Mouse (Mus musculus): ENCODE measurements at regions not wholly inside any gene's neighbourhood (a gene's known extent, or its start where the extent isn't known, plus 50 kb on each side); places are given as distances from the start of the nearest gene placed in this dataset.

GRCm38 (mm10) chr4:124533614-124534013 lies 77.0 kb downstream of the 3100002H09Rik start:
- H3K9me3 ChIP-seq (replicated peaks; ENCODE audit: insufficient read depth, low read length) = no peaks in the 10 kb centered on the region
- no peak for DNase-seq (ENCODE audit: low read depth, low spot score)
- no peaks in the 10 kb centered on the region for H3K36me3 ChIP-seq (ENCODE audit: control insufficient read depth in 1 of 2, insufficient read depth in 2 of 2, low read length in 2 of 2)
- TF ChIP-seq TCF12 (IDR thresholded peaks at IDR 0.05; ENCODE audit: low read depth, low read length) = no peak
- no peak for TF ChIP-seq MYB (IDR thresholded peaks at IDR 0.05; ENCODE audit: low read depth, low read length)
- no peak for TF ChIP-seq MYC (IDR thresholded peaks at IDR 0.05; ENCODE audit: low read depth, low read length)
- TF ChIP-seq ELF1 (IDR thresholded peaks at IDR 0.05; ENCODE audit: low read depth, low read length) = no peak
- no peak for TF ChIP-seq MXI1 (IDR thresholded peaks at IDR 0.05; ENCODE audit: low read depth, low read length)
- H3K27ac ChIP-seq (ENCODE audit: control insufficient read depth, low read depth, low read length) = no peak overlapping the region
- no peak overlapping the region for H3K4me3 ChIP-seq (ENCODE audit: control insufficient read depth in 1 of 2, insufficient read depth in 1 of 2, low read depth in 2 of 2, low read length in 2 of 2)
- no peaks in the 10 kb centered on the region for H3K27me3 ChIP-seq (ENCODE audit: control insufficient read depth in 1 of 2, insufficient read depth in 2 of 2, low read length in 2 of 2)
- no peaks in the 10 kb centered on the region for H3K4me1 ChIP-seq (ENCODE audit: control insufficient read depth in 1 of 2, insufficient read depth in 2 of 2, low read length in 2 of 2)
- H3K9ac ChIP-seq (ENCODE audit: control insufficient read depth, low read depth, low read length, poor library complexity, severe bottlenecking) = no peak overlapping the region
- no peaks in the 10 kb centered on the region for H3K79me2 ChIP-seq (ENCODE audit: control insufficient read depth, insufficient read depth, low read length, poor library complexity)

DNA sequence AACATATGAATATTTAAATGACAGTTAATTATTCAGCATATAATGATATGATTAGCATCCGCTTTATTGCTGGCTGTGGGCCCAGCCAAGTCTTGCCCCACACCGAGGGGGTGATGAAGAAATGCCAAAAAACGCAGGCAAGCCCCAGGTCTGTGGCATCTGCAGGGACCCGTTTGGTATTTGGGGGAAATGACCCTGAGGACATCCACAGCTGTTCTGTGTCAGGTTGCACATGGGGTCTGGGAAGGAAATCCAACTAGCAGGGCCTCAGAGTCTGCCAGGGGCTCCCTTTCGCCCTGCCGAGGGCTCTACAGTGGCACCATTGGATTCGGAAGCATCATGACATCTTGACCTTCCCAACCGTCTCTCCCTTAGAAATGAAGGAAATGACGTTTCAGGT lies 80.0 kb downstream of the 3100002H09Rik start:
- no peaks in the 10 kb centered on the region for H3K9me3 ChIP-seq (replicated peaks; ENCODE audit: insufficient read depth, low read length)
- H3K27me3 ChIP-seq (ENCODE audit: control insufficient read depth in 1 of 2, insufficient read depth in 2 of 2, low read length in 2 of 2) = no peaks in the 10 kb centered on the region
- H3K4me3 ChIP-seq (ENCODE audit: control insufficient read depth in 1 of 2, insufficient read depth in 1 of 2, low read depth in 2 of 2, low read length in 2 of 2) = no peak overlapping the region
- no peaks in the 10 kb centered on the region for H3K79me2 ChIP-seq (ENCODE audit: control insufficient read depth, insufficient read depth, low read length, poor library complexity)
- no peaks in the 10 kb centered on the region for H3K36me3 ChIP-seq (ENCODE audit: control insufficient read depth in 1 of 2, insufficient read depth in 2 of 2, low read length in 2 of 2)
- H3K27ac ChIP-seq (ENCODE audit: control insufficient read depth, low read depth, low read length) = no peak overlapping the region
- TF ChIP-seq E2F4 (IDR thresholded peaks at IDR 0.05; ENCODE audit: borderline replicate concordance, low read depth, low read length) (no peak), EP300 (IDR thresholded peaks at IDR 0.05; ENCODE audit: low read depth in 1 of 2, low read length in 2 of 2) (no peak)
- H3K9ac ChIP-seq (ENCODE audit: control insufficient read depth, low read depth, low read length, poor library complexity, severe bottlenecking) = no peak overlapping the region
- no peak for DNase-seq (ENCODE audit: low read depth, low spot score)
- H3K4me1 ChIP-seq (ENCODE audit: control insufficient read depth in 1 of 2, insufficient read depth in 2 of 2, low read length in 2 of 2) = no peaks in the 10 kb centered on the region

DNA sequence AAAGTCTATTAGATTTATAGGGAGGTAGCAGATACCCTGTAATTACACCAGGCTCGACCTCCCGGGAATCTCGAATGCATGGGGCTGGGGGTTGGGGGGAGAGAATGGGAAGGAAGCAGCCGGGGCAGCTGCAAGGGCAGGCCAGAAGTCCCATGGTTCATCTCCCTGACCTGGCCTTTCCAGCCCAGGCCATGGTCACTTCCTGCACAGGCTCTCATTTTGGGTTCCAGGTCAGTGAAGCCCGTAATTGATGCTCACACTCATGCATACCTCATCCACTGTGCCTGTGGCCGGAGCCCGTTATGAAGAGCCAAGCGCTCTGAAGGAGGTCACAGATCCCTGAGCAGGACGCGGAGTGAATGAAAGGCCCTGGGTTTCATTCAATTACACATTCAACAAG lies 83.8 kb downstream of the 3100002H09Rik start:
- Histone ChIP-seq H3K79me2 (ENCODE audit: control insufficient read depth, insufficient read depth, low read length, poor library complexity) (no peaks in the 10 kb centered on the region), H3K9ac (ENCODE audit: control insufficient read depth, low read depth, low read length, poor library complexity, severe bottlenecking) (no peak overlapping the region), H3K36me3 (ENCODE audit: control insufficient read depth in 1 of 2, insufficient read depth in 2 of 2, low read length in 2 of 2) (no peaks in the 10 kb centered on the region), H3K9me3 (replicated peaks; ENCODE audit: insufficient read depth, low read length) (no peaks in the 10 kb centered on the region), H3K27me3 (ENCODE audit: control insufficient read depth in 1 of 2, insufficient read depth in 2 of 2, low read length in 2 of 2) (no peaks in the 10 kb centered on the region), H3K27ac (ENCODE audit: control insufficient read depth, low read depth, low read length) (no peak overlapping the region), H3K4me1 (ENCODE audit: control insufficient read depth in 1 of 2, insufficient read depth in 2 of 2, low read length in 2 of 2) (no peaks in the 10 kb centered on the region), H3K4me3 (ENCODE audit: control insufficient read depth in 1 of 2, insufficient read depth in 1 of 2, low read depth in 2 of 2, low read length in 2 of 2) (no peak overlapping the region)
- no peak for DNase-seq (ENCODE audit: low read depth, low spot score)
- no peak for TF ChIP-seq HCFC1 (IDR thresholded peaks at IDR 0.05; ENCODE audit: low read depth, low read length)
- TF ChIP-seq ZKSCAN1 (IDR thresholded peaks at IDR 0.05; ENCODE audit: low read depth, low read length) = no peak
- no peak for TF ChIP-seq ZC3H11A (IDR thresholded peaks at IDR 0.05; ENCODE audit: low read depth, low read length)
- TF ChIP-seq ZMIZ1 (IDR thresholded peaks at IDR 0.05; ENCODE audit: low read depth, low read length) = no peak
- no peak for TF ChIP-seq MYC (IDR thresholded peaks at IDR 0.05; ENCODE audit: low read depth, low read length)
- TF ChIP-seq NRF1 (IDR thresholded peaks at IDR 0.05; ENCODE audit: insufficient read depth, low read depth, low read length, poor library complexity, severe bottlenecking) = no peak
- TF ChIP-seq MEF2A (IDR thresholded peaks at IDR 0.05; ENCODE audit: extremely low read depth, insufficient replicate concordance, low read depth, low read length, poor library complexity, severe bottlenecking) = no peak
- TF ChIP-seq CHD1 (IDR thresholded peaks at IDR 0.05; ENCODE audit: low read depth, low read length) = no peak
- TF ChIP-seq SIN3A (IDR thresholded peaks at IDR 0.05; ENCODE audit: low read length) = no peak
- no peak for TF ChIP-seq RAD21 (IDR thresholded peaks at IDR 0.05; ENCODE audit: low read depth, low read length)
- no peak for TF ChIP-seq BHLHE40 (IDR thresholded peaks at IDR 0.05; ENCODE audit: borderline replicate concordance, low read depth, low read length)
